Mouse (Mus musculus): ENCODE data around the gene Dnah6.

- TF ChIP-seq POLR2A (IDR thresholded peaks at IDR 0.05; ENCODE audit: extremely low read depth, insufficient read depth, low read length) (no peak), CTCF (IDR thresholded peaks at IDR 0.05; ENCODE audit: low read depth, low read length) (peak; percentile 84)
Observed at GRCm38 (mm10) chr6:73010073-73010472, 211.4 kb downstream of the Dnah6 start.
